Mouse (Mus musculus): Measurements from ENCODE around the gene Mettl1.

DNA sequence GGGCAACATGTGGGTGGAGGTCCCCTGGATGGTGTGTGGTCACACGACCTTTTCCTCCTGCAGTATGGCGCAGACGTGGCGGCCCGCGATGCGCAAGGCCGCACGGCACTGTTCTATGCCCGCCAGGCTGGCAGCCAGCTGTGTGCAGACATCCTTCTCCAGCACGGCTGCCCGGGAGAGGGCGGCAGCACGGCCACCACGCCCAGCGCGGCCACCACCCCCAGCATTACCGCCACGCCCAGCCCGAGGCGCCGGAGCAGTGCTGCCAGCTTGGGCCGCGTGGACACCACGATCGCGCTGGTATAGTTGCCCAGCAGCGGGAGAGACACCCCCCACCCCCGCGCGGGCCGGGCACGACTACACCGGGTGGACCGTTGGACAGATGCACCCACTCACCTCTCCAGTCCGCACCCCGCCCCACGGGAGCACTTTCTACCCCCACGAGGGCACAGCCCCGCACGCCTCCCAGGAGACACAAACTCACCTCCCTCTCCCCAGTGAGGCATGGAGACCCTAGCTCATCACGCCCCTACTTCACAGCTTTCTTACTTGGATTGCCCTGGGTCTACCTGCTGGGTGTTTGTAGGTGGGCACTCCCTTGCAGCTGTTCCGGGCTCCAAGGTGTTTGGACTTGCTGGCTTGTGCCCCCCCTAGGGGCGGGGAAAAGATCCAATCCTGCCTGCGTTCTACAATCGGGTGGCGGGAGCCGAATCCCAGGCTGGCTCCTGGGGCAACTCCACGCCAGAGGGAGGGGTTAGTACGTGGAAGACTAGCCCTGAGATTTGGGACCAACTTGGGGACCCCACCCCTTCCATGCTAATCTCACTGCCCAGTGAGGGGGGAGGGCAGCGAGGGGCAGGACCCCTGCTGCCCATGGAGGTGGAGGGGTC lies 50.5 kb downstream of the Mettl1 start:
- TF ChIP-seq CTCF (IDR thresholded peaks at IDR 0.05; ENCODE audit: insufficient read depth, low read depth, low read length) = no peak
- TF ChIP-seq POLR2A (IDR thresholded peaks at IDR 0.05; ENCODE audit: insufficient read depth, low read depth, low read length) = no peak

Measured in olfactory bulb, adult 2 months (tissue).